8 mouse cellular contexts compared by ENCODE assay signal in the genomic region with DNA sequence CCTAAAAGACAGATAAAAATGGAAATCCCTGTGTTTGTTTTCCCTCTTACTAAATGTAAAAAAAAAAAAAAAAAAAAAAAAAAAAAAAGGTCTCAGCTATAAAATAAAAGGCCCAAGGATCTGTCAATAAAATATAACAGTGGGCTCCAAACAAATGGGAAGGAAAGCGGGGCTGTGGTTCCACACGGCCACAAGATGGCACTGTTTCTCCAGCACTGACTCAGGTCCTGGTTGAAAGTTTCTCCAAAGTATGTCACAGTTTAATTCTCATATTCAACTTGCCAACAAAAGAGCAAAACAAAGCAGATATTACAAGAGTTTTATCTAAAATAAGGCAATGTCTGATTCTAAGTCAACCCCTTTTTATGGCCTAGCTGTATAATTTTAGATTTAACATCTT. TPM values are rescaled to one million over a fixed set of nuclear protein-coding genes. Genes with fewer than 3 reads are reported as not detected.
DNase-seq lines count a peak whose midpoint lies in the region; ATAC-seq and TF ChIP-seq lines count a peak whose summit lies in the region.

No protein-coding gene starts in this region.

- no peak overlapping the region for H3K4me3 ChIP-seq in liver, embryonic 14.5 days (ENCODE audit: insufficient read depth in 1 of 2, low read depth in 2 of 2, low read length in 2 of 2)
- no peak overlapping the region for H3K4me3 ChIP-seq in thymus, adult 2 months (ENCODE audit: control insufficient read depth, insufficient read depth, low read length)

- no peaks in the 10 kb centered on the region for H3K9me3 ChIP-seq in liver, embryonic 14.5 days (ENCODE audit: control insufficient read depth, low read length)

- CTCF ChIA-PET in Patski (lab: Charles Lee): interaction anchor here (0.8 to 5.7 kb wide), 10 partner anchors 14 to 325 kb away, joined by 3 to 25 read pairs (median 3); no protein-coding TSS in a partner anchor

- 4% methylated on average over 2 of the region's 2 CpGs for WGBS in liver, embryonic 14.5 days (ENCODE audit: insufficient replicate concordance)
- WGBS in thymus, adult 2 months: 3% methylated on average over 2 of the region's 2 CpGs

- H3K9ac ChIP-seq in liver, embryonic 14.5 days (replicated peaks): no peak overlapping the region

- in situ Hi-C loops in Patski (cut with MboI; ENCODE audit: low pct_unique_long_range_greater_than_20kb): loop anchor here (5.0 to 10.0 kb wide), 4 partner anchors 92 to 321 kb away; no protein-coding TSS in a partner anchor

- POLR2A ChIA-PET in Patski (lab: Charles Lee): interaction anchor here (0.7 kb wide), 1 partner anchor 41 kb away, joined by 3 read pairs; no protein-coding TSS in a partner anchor

- H3K27me3 ChIP-seq in Patski: peaks cover 6% of the 10 kb centered on the region
- no peaks in the 10 kb centered on the region for H3K27me3 ChIP-seq in liver, embryonic 14.5 days (ENCODE audit: control insufficient read depth, insufficient read depth, low read length)
- no peaks in the 10 kb centered on the region for H3K27me3 ChIP-seq in thymus, adult 2 months (ENCODE audit: control insufficient read depth, insufficient read depth, low read length)

- H3K4me2 ChIP-seq in liver, embryonic 14.5 days (ENCODE audit: low read depth): no peak overlapping the region

- no peaks in the 10 kb centered on the region for H3K36me3 ChIP-seq in liver, embryonic 14.5 days (replicated peaks; ENCODE audit: control insufficient read depth, insufficient read depth, low read depth)
- H3K36me3 ChIP-seq in thymus, adult 2 months (ENCODE audit: control insufficient read depth, insufficient read depth, low read length): no peaks in the 10 kb centered on the region

- peak; percentile 69 for DNase-seq in A20 (ENCODE audit: low read depth, low spot score)
- peak; percentile 41 for DNase-seq in Patski (ENCODE audit: low read depth, low spot score)
- peak; percentile 18 for DNase-seq in cerebellum, adult 9-11 months
- peak; percentile 35 to 78 for DNase-seq in frontal cortex, postnatal 36 days (ENCODE audit: low spot score in 2 of 2)
- DNase-seq in kidney, postnatal 10 days: peak; percentile 84
- peak; percentile 2 to 29 (median 15) for DNase-seq in liver, embryonic 14.5 days (ENCODE audit: low read depth in 3 of 3, low spot score in 3 of 3)
- peak; percentile 66 for DNase-seq in thymus, adult 2 months

- ATAC-seq in Patski: no peak
- ATAC-seq in liver, embryonic 14.5 days (ENCODE audit: insufficient read depth): no peak
- peak; percentile 93 for ATAC-seq in neutrophil, adult 5-6 weeks (ENCODE audit: extremely low read depth, insufficient number of reproducible peaks, low FRiP score, poor library complexity, severe bottlenecking)

- no peak overlapping the region for H3K27ac ChIP-seq in liver, embryonic 14.5 days
- H3K27ac ChIP-seq in thymus, adult 2 months (ENCODE audit: control insufficient read depth, insufficient read depth, low read length): no peak overlapping the region

- no peak for TF ChIP-seq EP300 in liver, embryonic 14.5 days (IDR thresholded peaks at IDR 0.05; ENCODE audit: low read depth)

- peak; percentile 94 for TF ChIP-seq CTCF in Patski (IDR thresholded peaks at IDR 0.05)
- TF ChIP-seq CTCF in liver, embryonic 14.5 days (IDR thresholded peaks at IDR 0.05; ENCODE audit: low read depth): peak; percentile 77
- no peak for TF ChIP-seq CTCF in thymus, adult 2 months (IDR thresholded peaks at IDR 0.05; ENCODE audit: borderline replicate concordance, control insufficient read depth, extremely low read depth, insufficient read depth, low read length, poor library complexity)

- no peaks in the 10 kb centered on the region for H3K4me1 ChIP-seq in liver, embryonic 14.5 days (replicated peaks; ENCODE audit: control insufficient read depth in 2 of 2, insufficient read depth in 2 of 2, low read length in 1 of 2)
- H3K4me1 ChIP-seq in thymus, adult 2 months (replicated peaks; ENCODE audit: control insufficient read depth, insufficient read depth, low read length): no peaks in the 10 kb centered on the region

- no peak for TF ChIP-seq POLR2A in thymus, adult 2 months (IDR thresholded peaks at IDR 0.05; ENCODE audit: control insufficient read depth, extremely low read depth, insufficient read depth, low read length, poor library complexity)

RNA-seq across cellular contexts. Expression of gene Fas, which starts 43.8 kb away (rescaled TPM):
- polyA plus RNA-seq in Patski (2021): 21.0 TPM
- 0.37 and 0.99 TPM in 2 replicates for polyA plus RNA-seq in liver, embryonic 14.5 days (2012; rRNA removed)
- polyA plus RNA-seq in liver, embryonic 14.5 days (2014; fragmentation: Nextera tagmentation; extraction: Ambion mirVana): 2.1 and 3.2 TPM in 2 replicates
- total RNA-seq in neutrophil, adult 5-6 weeks (2017): 63.4 and 64.6 TPM in 2 replicates
- 12.1 and 14.3 TPM in 2 replicates for polyA plus RNA-seq in thymus, adult 2 months (2012; rRNA removed)

Comparison
In these comparisons a context has a peak if more than half of its experiments do, and no peak if none do; other contexts are left out.
1. DNase-seq: peak in every context shown above with its lines; median percentile 84 in kidney, postnatal 10 days; 69 in A20; 66 in thymus, adult 2 months; 56 in frontal cortex, postnatal 36 days; 41 in Patski; 18 in cerebellum, adult 9-11 months; 15 in liver, embryonic 14.5 days.